Mouse (Mus musculus) ES-E14 (cell line): ENCODE data around the gene Lmcd1. TPM values are rescaled to one million over a fixed set of nuclear protein-coding genes. Genes with fewer than 3 reads are reported as not detected.

Experiments used
- DNase-seq: peaks from one replicate; pipeline ENCODE4 v3.0.0-alpha.2; 2013; ENCODE audit warnings: low read depth, low spot score
- H3K27ac ChIP-seq: 2 replicates; pipeline ENCODE4 v1.5.1; 2012; ENCODE audit warnings: low read depth, mild to moderate bottlenecking, low read length, moderate library complexity, mixed read lengths; ENCODE audit not compliant: poor library complexity, insufficient read depth, severe bottlenecking
- H3K36me3 ChIP-seq: 2 replicates; pipeline ENCODE4 v1.6.1; 2012; ENCODE audit warnings: mild to moderate bottlenecking, low read length, moderate library complexity, mixed read lengths; ENCODE audit not compliant: control insufficient read depth, poor library complexity, insufficient read depth, severe bottlenecking
- H3K4me1 ChIP-seq, 2 experiments: fragments of 150-350 bp in 1 of 2; sonication (generic) in 1 of 2; 2 replicates each; pipeline ENCODE4 v1.6.1; 2012; ENCODE audit warnings: low read length in 2 of 2, mild to moderate bottlenecking in 1 of 2, mixed read lengths in 1 of 2; ENCODE audit not compliant: control insufficient read depth in 2 of 2, insufficient read depth in 2 of 2, poor library complexity in 1 of 2
- H3K4me3 ChIP-seq, 2 experiments: fragments of 150-350 bp in 1 of 2; sonication (generic) in 1 of 2; 2 replicates each; pipeline ENCODE4 v1.5.1; 2012; ENCODE audit warnings: low read length in 2 of 2, low read depth in 1 of 2, mild to moderate bottlenecking in 1 of 2, mixed read lengths in 1 of 2; ENCODE audit not compliant: insufficient read depth in 1 of 2, poor library complexity in 1 of 2, severe bottlenecking in 1 of 2
- H3K9ac ChIP-seq: 2 replicates; pipeline ENCODE4 v1.6.1; 2012; ENCODE audit warnings: low read depth, mild to moderate bottlenecking, low read length, mixed read lengths; ENCODE audit not compliant: poor library complexity, insufficient read depth, severe bottlenecking
- H3K9me3 ChIP-seq: fragments of 150-350 bp; sonication (generic); 2 replicates; pipeline ENCODE4 v1.6.1; 2012; ENCODE audit warnings: low read depth, mild to moderate bottlenecking, low read length; ENCODE audit not compliant: control insufficient read depth, insufficient read depth
- CHD2 ChIP-seq: IDR thresholded peaks from 2 replicates; pipeline ENCODE4 v1.6.1; 2014; ENCODE audit warnings: mild to moderate bottlenecking, low read depth, low read length, inconsistent platforms
- HCFC1 ChIP-seq: IDR thresholded peaks from 2 replicates; pipeline ENCODE4 v1.6.1; 2012; ENCODE audit warnings: low read length, inconsistent platforms, borderline replicate concordance; ENCODE audit not compliant: insufficient read depth
- MAFK ChIP-seq: IDR thresholded peaks from 2 replicates; pipeline ENCODE4 v1.6.1; 2014; ENCODE audit warnings: mild to moderate bottlenecking, low read depth, low read length, inconsistent platforms; ENCODE audit not compliant: insufficient read depth
- ZC3H11A ChIP-seq: IDR thresholded peaks from 2 replicates; pipeline ENCODE4 v1.6.1; 2012; ENCODE audit warnings: low read depth, mild to moderate bottlenecking, inconsistent platforms, low read length, borderline replicate concordance
- ZNF384 ChIP-seq: IDR thresholded peaks from 2 replicates; pipeline ENCODE4 v1.6.1; 2012; ENCODE audit warnings: low read depth, low read length, inconsistent platforms
- in situ Hi-C, 2 experiments: fragments of 600-800 bp; cut with MboI; formaldehyde crosslinking; loops; one replicate each; pipeline ENCODE4 v1.15.1; 2025; ENCODE audit warnings: low sequenced_read_pairs in 2 of 2, inconsistent platforms in 1 of 2; ENCODE audit not compliant: unreplicated experiment in 2 of 2
- total RNA-seq: library from RNA; depleted of rRNA; stranded (reverse); fragments of 300-350 nt; gene quantifications from 2 replicates; pipeline ENCODE4 v1.2.3, GENCODE M21; 2012; rRNA removed

Gene Lmcd1
- total RNA-seq, 1 experiment: 0.18 TPM

DNA sequence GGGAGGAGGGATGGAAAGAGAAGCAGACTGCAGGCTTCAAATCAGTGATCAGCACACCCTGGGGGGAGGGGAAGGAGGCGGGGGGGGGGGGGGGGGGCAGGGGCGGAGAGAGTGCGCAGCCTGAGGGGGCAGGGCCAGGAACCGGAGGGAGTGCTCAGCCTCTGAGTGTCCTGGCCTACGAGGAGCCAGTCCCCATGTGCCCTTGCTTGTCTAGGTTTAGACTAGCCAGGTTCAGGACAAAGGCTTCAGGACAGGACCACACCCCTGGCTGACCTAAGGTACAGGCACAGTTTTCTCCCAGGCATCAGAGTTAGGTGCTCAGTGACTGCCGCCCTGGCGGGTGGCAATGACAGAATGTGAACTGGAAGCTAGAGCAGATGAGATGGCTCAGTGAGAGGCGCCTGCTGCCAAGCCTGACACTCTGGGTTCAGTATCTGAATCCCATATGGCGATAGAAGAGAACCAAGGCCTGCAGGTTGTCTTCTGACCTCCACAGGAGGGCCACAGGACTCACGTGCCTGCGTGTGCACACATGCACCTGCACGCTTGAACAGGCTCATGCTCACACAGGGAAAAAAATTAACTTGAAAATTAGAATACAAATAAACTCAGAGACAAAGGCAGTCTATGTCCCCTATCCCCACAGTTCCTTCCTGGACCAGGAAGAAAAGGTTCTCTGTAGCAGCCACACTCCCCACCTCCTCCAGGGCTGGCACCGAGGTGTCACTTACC is 102.3 kb downstream of the Lmcd1 start:
- Histone ChIP-seq H3K9me3 (no peaks in the 10 kb centered on the region), H3K27ac (no peak overlapping the region; the same call in 1 of the 2 replicates), H3K36me3 (no peaks in the 10 kb centered on the region), H3K4me3 (no peak overlapping the region), H3K4me1 (peaks cover 0 to 6% of the 10 kb centered on the region in 2 experiments; a peak in 1 of 4 replicates), H3K9ac (peak overlapping the region; percentile 8; the same call in 1 of the 2 replicates)
- in situ Hi-C loops: loop anchor here in 1 of 2 experiments (10.0 kb wide), 1 partner anchor 161 kb away; no protein-coding TSS in a partner anchor
- TF ChIP-seq MAFK (no peak), ZNF384 (no peak), HCFC1 (no peak), ZC3H11A (no peak), CHD2 (no peak)
- no peak for DNase-seq

DNA sequence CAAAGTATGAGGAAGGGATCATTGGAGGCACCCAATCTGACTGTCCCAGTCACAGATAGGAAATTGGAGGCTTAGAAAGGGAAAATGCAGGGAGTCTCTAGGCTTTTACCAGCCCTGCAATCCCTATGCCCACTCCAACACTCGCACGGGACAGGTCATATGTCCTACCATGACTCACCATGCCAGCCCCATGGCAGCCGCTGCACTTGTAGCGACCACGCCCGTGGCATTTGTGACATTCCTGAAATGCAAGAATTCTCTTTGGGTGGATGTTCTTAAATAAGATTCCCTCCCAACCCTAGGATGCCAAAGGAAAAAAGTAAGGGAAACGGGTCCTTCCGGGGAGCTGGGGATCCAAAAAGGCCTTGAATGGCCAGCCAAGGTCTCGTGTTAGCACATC is 105.5 kb downstream of the Lmcd1 start:
- no peaks in the 10 kb centered on the region for H3K9me3 ChIP-seq

More for the DNA sequence above, 105.5 kb downstream of the Lmcd1 start:
- no peak overlapping the region for H3K27ac ChIP-seq
- no peak for DNase-seq
- H3K9ac ChIP-seq: no peak overlapping the region
- H3K4me1 ChIP-seq: peaks cover 0 to 6% of the 10 kb centered on the region in 2 experiments; a peak in 1 of 4 replicates
- H3K36me3 ChIP-seq: no peaks in the 10 kb centered on the region
- TF ChIP-seq ZNF384 (no peak), CHD2 (no peak), MAFK (no peak), ZC3H11A (no peak), HCFC1 (no peak)
- in situ Hi-C loops: loop anchor here in 1 of 2 experiments (10.0 kb wide), 1 partner anchor 164 kb away; no protein-coding TSS in a partner anchor
- H3K4me3 ChIP-seq: no peak overlapping the region

Other genes starting within 250 kb of the Lmcd1 start
- gene Ssu2, start 114.3 kb downstream of the Lmcd1 start, total RNA-seq: 0.37 and 0.58 TPM in 2 replicates
- not detected in 2 replicates for gene Cav3, start 185.7 kb downstream of the Lmcd1 start, total RNA-seq
- 0.04 and 0.11 TPM in 2 replicates for gene Oxtr, start 216.2 kb downstream of the Lmcd1 start, total RNA-seq